Mouse (Mus musculus) adrenal gland, adult 18-20 months (tissue): ENCODE data around the gene Anks3. TPM values are rescaled to one million over a fixed set of nuclear protein-coding genes. Genes with fewer than 3 reads are reported as not detected.

Experiments
- DNase-seq, 2 experiments: peaks; one replicate each; pipeline ENCODE4 v3.0.0; 2021 to 2022; ENCODE audit warnings: low spot score in 2 of 2
- total RNA-seq, 2 experiments: library from RNA; stranded (reverse); gene quantifications; 1 replicate in 1 of 2; 2 replicates in 1 of 2; pipeline ENCODE4 v1.2.3; 2021

Anks3 gene
- total RNA-seq, 2 experiments from 2014 or later, result 39.3 to 49.8 TPM

- no peak for DNase-seq
Measured at GRCm38 (mm10) chr16:4935430-4935829, 28.6 kb downstream of the Anks3 start.

GRCm38 (mm10) chr16:4932429-4932828, 31.6 kb downstream of the Anks3 start:
- no peak for DNase-seq

GRCm38 (mm10) chr16:4928474-4928873, 35.5 kb downstream of the Anks3 start:
- no peak for DNase-seq

- DNase-seq, result no peak
Measured at GRCm38 (mm10) chr16:4927967-4928366, 36.0 kb downstream of the Anks3 start.

GRCm38 (mm10) chr16:4923996-4924395, 40.0 kb downstream of the Anks3 start:
- no peak for DNase-seq

GRCm38 (mm10) chr16:4922481-4922880, 41.5 kb downstream of the Anks3 start:
- no peak for DNase-seq

- no peak for DNase-seq
Measured at GRCm38 (mm10) chr16:4920556-4920955, 43.4 kb downstream of the Anks3 start.

- DNase-seq, result no peak
Measured at GRCm38 (mm10) chr16:4916608-4917007, 47.4 kb downstream of the Anks3 start.

- DNase-seq, result no peak
Measured at GRCm38 (mm10) chr16:4915931-4916330, 48.1 kb downstream of the Anks3 start.

GRCm38 (mm10) chr16:4913783-4914735, 49.9 kb downstream of the Anks3 start:
- peak; percentile 88 to 89 for DNase-seq

GRCm38 (mm10) chr16:4912907-4913782, 50.9 kb downstream of the Anks3 start:
- DNase-seq, result no peak

- DNase-seq, result no peak
Measured at GRCm38 (mm10) chr16:4912074-4912648, 51.8 kb downstream of the Anks3 start.

GRCm38 (mm10) chr16:4910758-4911157, 53.2 kb downstream of the Anks3 start:
- no peak for DNase-seq

- DNase-seq, result no peak
Measured at GRCm38 (mm10) chr16:4909745-4910144, 54.3 kb downstream of the Anks3 start.

- no peak for DNase-seq
Measured at GRCm38 (mm10) chr16:4907972-4908371, 56.0 kb downstream of the Anks3 start.

- no peak for DNase-seq
Measured at GRCm38 (mm10) chr16:4907386-4907785, 56.6 kb downstream of the Anks3 start.

GRCm38 (mm10) chr16:4906559-4906958, 57.4 kb downstream of the Anks3 start:
- DNase-seq, result no peak

- no peak for DNase-seq
Measured at GRCm38 (mm10) chr16:4905591-4905990, 58.4 kb downstream of the Anks3 start.

- DNase-seq, result no peak
Measured at GRCm38 (mm10) chr16:4904878-4905277, 59.1 kb downstream of the Anks3 start.

GRCm38 (mm10) chr16:4903491-4904102, 60.4 kb downstream of the Anks3 start:
- no peak for DNase-seq

GRCm38 (mm10) chr16:4902390-4902789, 61.6 kb downstream of the Anks3 start:
- no peak for DNase-seq
